In the genomic region with DNA sequence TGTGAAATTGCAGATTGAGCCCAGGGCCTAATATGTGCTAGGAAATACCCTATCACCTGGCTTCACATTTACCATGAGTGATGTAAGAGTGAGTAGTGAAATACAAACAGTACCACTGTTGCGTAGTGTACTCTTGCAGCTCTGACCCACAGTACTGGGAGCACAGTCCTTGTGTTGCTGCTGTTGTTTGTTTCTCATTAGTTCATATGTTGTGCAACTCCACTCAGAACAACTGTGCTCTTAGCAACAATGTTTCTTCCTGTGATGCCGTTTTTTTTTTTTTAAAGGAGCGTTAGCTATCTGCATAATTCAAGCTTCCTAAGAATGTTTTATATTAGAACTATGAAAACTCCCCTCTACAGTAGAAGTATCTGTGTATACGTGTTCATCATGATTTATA, we compare ENCODE assay signal across 11 mouse cellular contexts. TPM values are rescaled to one million over a fixed set of nuclear protein-coding genes. Genes with fewer than 3 reads are reported as not detected.
DNase-seq lines count a peak whose midpoint lies in the region; ATAC-seq and TF ChIP-seq lines count a peak whose summit lies in the region.
"Had no signal": no experiment of that assay in that cellular context is flagged by ENCODE, and none has a peak within 500 bp of the region (broad histone marks: within the 10 kb centered on the region; RNA-seq: fewer than 3 reads in every experiment).

No protein-coding gene starts in this region.

- H3K4me1 ChIP-seq in forebrain, embryonic 10.5 days = peaks cover 32% of the 10 kb centered on the region
- 0 out of 2 replicates have a peak, but pooled peaks cover 6% of the 10 kb centered on the region for H3K4me1 ChIP-seq in forebrain, postnatal 0 days (ENCODE audit: insufficient read depth)
- peaks cover 19% of the 10 kb centered on the region for H3K4me1 ChIP-seq in hindbrain, embryonic 14.5 days (replicated peaks; ENCODE audit: control insufficient read depth, insufficient read depth, low read length)

- H3K27ac ChIP-seq in forebrain, embryonic 10.5 days = peak overlapping the region; percentile 85
- no peak overlapping the region for H3K27ac ChIP-seq in forebrain, postnatal 0 days (ENCODE audit: low read depth, low read length)
- no peak overlapping the region; the same call in 1 of the 2 replicates for H3K27ac ChIP-seq in hindbrain, embryonic 14.5 days
- H3K27ac ChIP-seq: heart, embryonic 15.5 days; kidney, postnatal 0 days had no signal

- WGBS in forebrain, embryonic 10.5 days = 80% methylated on average over 4 of the region's 4 CpGs
- WGBS in forebrain, postnatal 0 days = 43% methylated on average over 4 of the region's 4 CpGs
- 58% methylated on average over 4 of the region's 4 CpGs for whole genome bisulfite sequencing in hindbrain, embryonic 14.5 days

- no peak overlapping the region for H3K9ac ChIP-seq in forebrain, postnatal 0 days
- H3K9ac ChIP-seq in hindbrain, embryonic 14.5 days = peak overlapping the region; percentile 34; the same call in 1 of the 2 replicates
- H3K9ac ChIP-seq: heart, embryonic 15.5 days had no signal

- H3K36me3 ChIP-seq in forebrain, embryonic 10.5 days (replicated peaks) = peaks cover 18% of the 10 kb centered on the region
- peaks cover 19% of the 10 kb centered on the region for H3K36me3 ChIP-seq in forebrain, postnatal 0 days (ENCODE audit: insufficient read depth)
- peaks cover 23% of the 10 kb centered on the region for H3K36me3 ChIP-seq in hindbrain, embryonic 14.5 days (replicated peaks; ENCODE audit: control insufficient read depth, insufficient read depth)

- no peaks in the 10 kb centered on the region for H3K9me3 ChIP-seq in forebrain, embryonic 10.5 days
- no peaks in the 10 kb centered on the region for H3K9me3 ChIP-seq in forebrain, postnatal 0 days (ENCODE audit: low read length)
- H3K9me3 ChIP-seq in hindbrain, embryonic 14.5 days (ENCODE audit: control insufficient read depth, low read length) = no peaks in the 10 kb centered on the region
- H3K9me3 ChIP-seq: heart, embryonic 15.5 days had no signal

- no peak for TF ChIP-seq CTCF in forebrain, postnatal 0 days (IDR thresholded peaks at IDR 0.05; ENCODE audit: low read depth)

- H3K4me3 ChIP-seq in forebrain, embryonic 10.5 days = peak overlapping the region; percentile 71; the same call in 1 of the 2 replicates
- no peak overlapping the region; the same call in 1 of the 2 replicates for H3K4me3 ChIP-seq in forebrain, postnatal 0 days (ENCODE audit: low read depth, low read length)
- H3K4me3 ChIP-seq in hindbrain, embryonic 14.5 days (replicated peaks; ENCODE audit: low read length) = no peak overlapping the region

- H3K4me2 ChIP-seq in forebrain, postnatal 0 days (ENCODE audit: low read depth) = no peak overlapping the region; the same call in 1 of the 2 replicates
- peak overlapping the region; percentile 73 for H3K4me2 ChIP-seq in hindbrain, embryonic 14.5 days (replicated peaks)

- ATAC-seq in forebrain, postnatal 0 days = no peak
- no peak for ATAC-seq in hindbrain, embryonic 14.5 days (ENCODE audit: low FRiP score)
- ATAC-seq in megakaryocyte progenitor cell, adult 5-6 weeks (replicated peaks; ENCODE audit: poor library complexity) = peak; percentile 21
- ATAC-seq: Patski had no signal

- no peak for DNase-seq in forebrain, embryonic 10.5 days (ENCODE audit: extremely low spot score, low spot score)
- no peak for DNase-seq in forebrain, postnatal 0 days
- DNase-seq in adipocyte (ENCODE audit: low spot score) = peak; percentile 26
- DNase-seq in hindbrain, embryonic 14.5 days (ENCODE audit: low spot score) = no peak
- DNase-seq in adrenal gland, adult 8-10 months = no peak
- DNase-seq in cerebellum, postnatal 14 days = no peak
- DNase-seq in ovary, postnatal 10 days (ENCODE audit: low spot score) = no peak

- no peaks in the 10 kb centered on the region for H3K27me3 ChIP-seq in forebrain, embryonic 10.5 days (ENCODE audit: poor library complexity, severe bottlenecking)
- no peaks in the 10 kb centered on the region for H3K27me3 ChIP-seq in forebrain, postnatal 0 days (ENCODE audit: insufficient read depth, low read length)
- H3K27me3 ChIP-seq in hindbrain, embryonic 14.5 days (ENCODE audit: control insufficient read depth, insufficient read depth, low read length) = no peaks in the 10 kb centered on the region
- H3K27me3 ChIP-seq: heart, embryonic 15.5 days; Patski had no signal

RNA-seq across cellular contexts. Expression of a gene that starts 1.6 kb away (rescaled TPM):
- 8.1 and 8.2 TPM in 2 replicates for polyA plus RNA-seq in forebrain, embryonic 10.5 days (2016; fragmentation: Nextera tagmentation; extraction: Ambion mirVana)
- total RNA-seq in forebrain, postnatal 0 days (2014; rRNA removed) = 5.2 and 6.5 TPM in 2 replicates
- 4.9 and 6.8 TPM in 2 replicates for polyA plus RNA-seq in forebrain, postnatal 0 days (2015; fragmentation: Nextera tagmentation; extraction: Ambion mirVana)
- polyA plus RNA-seq in hindbrain, embryonic 14.5 days (2014; fragmentation: Nextera tagmentation; extraction: Ambion mirVana) = 6.7 and 7.4 TPM in 2 replicates
- total RNA-seq in megakaryocyte progenitor cell, adult 5-6 weeks (2015) = 31.0 and 32.1 TPM in 2 replicates
- total RNA-seq in megakaryocyte progenitor cell, adult 5-6 weeks (2017) = 25.1 and 29.3 TPM in 2 replicates
- 1 to 10 TPM; 1.2 to 3.1 (median 2.4) TPM for total RNA-seq in adrenal gland, adult 8-10 months (2022)

RNA-seq across cellular contexts. Expression of a gene that starts 57.8 kb away (rescaled TPM):
- 47.5 and 49.2 TPM in 2 replicates for polyA plus RNA-seq in forebrain, embryonic 10.5 days (2016; fragmentation: Nextera tagmentation; extraction: Ambion mirVana)
- total RNA-seq in forebrain, postnatal 0 days (2014; rRNA removed) = 72.0 and 99.0 TPM in 2 replicates
- polyA plus RNA-seq in forebrain, postnatal 0 days (2015; fragmentation: Nextera tagmentation; extraction: Ambion mirVana) = 43.9 and 59.1 TPM in 2 replicates
- polyA plus RNA-seq in hindbrain, embryonic 14.5 days (2014; fragmentation: Nextera tagmentation; extraction: Ambion mirVana) = 61.9 and 63.8 TPM in 2 replicates
- 30.8 and 39.0 TPM in 2 replicates for total RNA-seq in megakaryocyte progenitor cell, adult 5-6 weeks (2015)
- total RNA-seq in megakaryocyte progenitor cell, adult 5-6 weeks (2017) = 47.5 and 57.1 TPM in 2 replicates
- total RNA-seq in adrenal gland, adult 8-10 months (2022) = 10 to 100 TPM; 59.0 to 70.2 (median 63.3) TPM
